Mouse (Mus musculus) liver, embryonic 18 days (tissue): Measurements from ENCODE around the gene Mllt3. TPM values are rescaled to one million over a fixed set of nuclear protein-coding genes. Genes with fewer than 3 reads are reported as not detected.

ENCODE experiments used
- polyA plus RNA-seq: library from polyadenylated mRNA; depleted of rRNA; stranded (reverse); fragments of >200 nt; gene quantifications from 2 replicates; pipeline ENCODE4 v1.2.3, GENCODE M21; 2012; rRNA removed

The Mllt3 gene
- polyA plus RNA-seq = 21.4 and 24.7 TPM in 2 replicates

GRCm38 (mm10) chr4:88033216-88033653 lies at the start of gene Mllt3:
Gene Mllt3, minus strand, starts transcription at chr4:88033364.

Other genes starting within 250 kb of the Mllt3 start
- gene Focad, start 61.3 kb upstream of the Mllt3 start, polyA plus RNA-seq = 5.0 and 5.5 TPM in 2 replicates